Mouse (Mus musculus): ENCODE data around the gene Il17d.

Il17d gene

GRCm38 (mm10) chr14:57535646-57536045 lies 11.1 kb downstream of the Il17d start:
- DNase-seq (ENCODE audit: low spot score), result no peak

GRCm38 (mm10) chr14:57536820-57537219 lies 12.2 kb downstream of the Il17d start:
- no peak for DNase-seq (ENCODE audit: low spot score)

DNA sequence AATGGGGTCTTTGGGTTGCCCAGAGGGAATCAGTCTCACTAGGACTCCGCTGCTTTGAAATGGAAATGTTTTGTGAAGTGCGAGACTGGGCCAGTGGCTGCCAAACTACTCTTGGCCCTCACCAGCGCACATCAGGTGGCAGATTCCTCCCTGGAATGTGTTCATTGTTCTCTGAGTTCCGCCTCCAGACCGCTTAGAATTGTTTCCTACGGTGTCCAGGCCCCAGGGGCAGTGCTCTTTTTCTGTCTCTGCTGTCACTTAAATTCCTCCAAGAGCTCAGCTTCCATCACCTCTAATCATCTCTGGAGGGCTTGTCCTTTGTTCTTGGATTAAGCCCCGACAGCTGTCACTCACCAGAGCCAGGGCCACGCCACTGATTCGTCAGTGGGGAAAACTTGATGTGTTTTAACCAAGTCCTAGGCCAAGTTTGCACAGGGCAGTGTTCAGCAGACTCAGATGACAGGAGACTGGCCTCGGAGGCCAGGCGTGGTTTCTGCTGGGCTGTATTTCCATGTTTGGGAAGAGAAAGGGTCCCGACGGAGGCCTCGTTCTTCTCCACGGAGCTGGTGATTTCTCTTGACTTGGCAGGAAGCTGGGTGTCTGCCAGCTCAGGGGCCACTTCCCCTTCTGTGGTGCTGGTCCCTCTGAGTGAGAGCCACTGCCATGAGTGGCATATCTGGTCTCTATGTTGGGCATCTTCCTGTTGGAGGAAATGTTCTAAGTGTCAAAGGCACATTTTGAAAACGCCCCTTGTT lies 12.9 kb downstream of the Il17d start:
- no peak for DNase-seq (ENCODE audit: low spot score)

DNA sequence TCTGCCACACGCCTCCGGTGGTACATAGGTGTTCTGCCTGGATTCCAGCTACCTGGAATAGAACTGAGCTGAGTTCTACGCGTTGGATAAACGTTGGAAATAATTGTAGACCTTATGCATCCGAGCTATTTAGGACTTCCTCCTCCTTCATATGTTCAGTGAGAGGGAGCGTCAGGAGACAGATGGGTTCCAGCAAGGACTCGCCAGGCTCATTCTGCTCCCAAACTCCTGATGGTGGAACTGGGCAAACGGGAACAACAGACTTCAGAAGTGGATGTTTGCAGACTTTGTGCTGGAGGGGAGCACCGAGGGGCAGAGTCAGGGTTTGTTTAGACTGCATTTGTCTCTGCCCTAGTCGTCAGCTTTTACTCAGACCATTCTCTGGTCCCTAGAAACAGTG lies 16.1 kb downstream of the Il17d start:
- no peak for DNase-seq (ENCODE audit: low spot score)

GRCm38 (mm10) chr14:57542231-57542630 lies 17.7 kb downstream of the Il17d start:
- no peak for DNase-seq (ENCODE audit: low spot score)

- DNase-seq (ENCODE audit: low spot score), result no peak
Measured at GRCm38 (mm10) chr14:57543420-57544039, 19.0 kb downstream of the Il17d start.

DNA sequence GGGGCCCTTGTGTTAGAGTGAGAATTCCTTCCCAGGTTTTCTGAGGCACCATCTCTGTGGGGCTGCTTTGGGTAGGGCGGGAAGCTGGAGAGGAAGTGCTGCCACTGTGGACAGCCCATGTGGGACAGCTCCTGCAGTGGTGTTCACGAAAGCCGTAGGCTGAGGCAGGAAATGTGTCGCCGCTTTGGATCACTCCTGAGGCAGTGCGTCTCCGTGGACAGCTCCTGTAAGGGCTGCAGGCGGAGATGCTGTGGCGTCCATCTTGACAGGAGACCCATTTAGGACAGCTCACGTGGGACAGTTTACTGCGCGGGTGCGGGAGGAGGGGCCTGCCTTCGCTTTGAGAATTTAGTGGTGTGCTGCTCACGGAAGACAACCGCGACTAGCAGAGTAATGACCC lies 20.9 kb downstream of the Il17d start:
- no peak for DNase-seq (ENCODE audit: low spot score)

- DNase-seq (ENCODE audit: low spot score), result no peak
Measured at GRCm38 (mm10) chr14:57546131-57546530, 21.6 kb downstream of the Il17d start.

DNA sequence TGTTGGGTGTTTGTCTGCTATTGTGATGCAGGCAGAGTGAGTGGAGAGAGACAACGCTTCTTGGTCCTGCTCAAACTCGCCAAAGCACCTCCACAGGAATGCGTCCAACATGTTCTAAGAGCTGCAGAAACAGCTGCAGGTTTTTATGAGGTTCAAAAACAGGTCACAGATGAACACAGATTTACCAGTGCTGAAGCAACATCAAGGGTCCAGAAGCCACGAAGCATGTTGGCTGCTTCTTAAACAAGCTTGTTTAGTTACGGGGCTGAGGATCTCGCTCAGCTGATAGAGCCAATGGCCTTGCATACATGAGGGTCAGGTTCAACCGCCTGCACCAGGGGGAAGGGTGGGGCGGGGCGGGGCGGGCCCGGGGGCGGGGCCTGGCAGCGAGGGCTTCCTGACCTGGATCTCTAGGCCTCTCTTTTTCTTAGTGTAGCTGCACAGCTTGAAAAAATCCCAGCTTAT lies 22.0 kb downstream of the Il17d start:
- DNase-seq (ENCODE audit: low spot score), result no peak

DNA sequence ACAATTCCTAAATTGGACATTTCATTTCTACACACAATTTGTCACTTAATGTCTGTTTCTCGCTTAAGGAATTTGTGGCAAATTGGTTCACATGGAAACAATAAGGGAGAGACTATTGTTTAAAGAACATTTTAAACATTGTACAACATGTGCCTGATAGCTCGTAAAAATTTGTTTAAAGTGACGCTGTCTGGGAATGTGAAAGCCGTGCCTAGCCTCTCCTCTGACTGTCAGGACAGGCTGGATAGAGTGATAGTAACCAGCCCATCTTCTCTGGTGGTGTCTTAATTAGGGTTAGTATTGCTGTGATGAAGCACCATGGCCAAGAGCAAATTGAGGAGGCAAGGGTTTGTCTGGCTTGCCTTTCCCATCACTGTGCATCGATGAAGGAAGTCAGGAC lies 22.5 kb downstream of the Il17d start:
- no peak for DNase-seq (ENCODE audit: low spot score)

- DNase-seq (ENCODE audit: low spot score), result no peak
Measured at GRCm38 (mm10) chr14:57552945-57553344, 28.4 kb downstream of the Il17d start.

DNA sequence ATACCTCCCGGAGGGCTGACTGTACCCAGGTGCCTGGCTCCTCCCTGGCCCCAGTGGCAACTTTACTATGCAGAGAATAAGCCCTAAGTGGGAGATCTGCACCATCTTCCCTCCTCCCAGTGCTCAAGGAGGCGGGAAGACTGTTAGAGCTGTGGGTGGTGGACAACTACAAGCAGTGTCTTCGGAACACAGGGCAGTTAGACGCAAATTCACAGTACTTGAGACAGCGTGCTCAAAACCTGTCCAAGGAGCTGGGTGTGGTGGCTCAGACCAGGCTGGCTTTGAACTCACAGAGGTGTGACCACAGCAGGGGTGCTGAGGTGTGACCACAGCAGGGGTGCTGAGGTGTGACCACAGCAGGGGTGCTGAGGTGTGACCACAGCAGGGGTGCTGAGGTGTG lies 29.9 kb downstream of the Il17d start:
- no peak for DNase-seq (ENCODE audit: low spot score)

DNA sequence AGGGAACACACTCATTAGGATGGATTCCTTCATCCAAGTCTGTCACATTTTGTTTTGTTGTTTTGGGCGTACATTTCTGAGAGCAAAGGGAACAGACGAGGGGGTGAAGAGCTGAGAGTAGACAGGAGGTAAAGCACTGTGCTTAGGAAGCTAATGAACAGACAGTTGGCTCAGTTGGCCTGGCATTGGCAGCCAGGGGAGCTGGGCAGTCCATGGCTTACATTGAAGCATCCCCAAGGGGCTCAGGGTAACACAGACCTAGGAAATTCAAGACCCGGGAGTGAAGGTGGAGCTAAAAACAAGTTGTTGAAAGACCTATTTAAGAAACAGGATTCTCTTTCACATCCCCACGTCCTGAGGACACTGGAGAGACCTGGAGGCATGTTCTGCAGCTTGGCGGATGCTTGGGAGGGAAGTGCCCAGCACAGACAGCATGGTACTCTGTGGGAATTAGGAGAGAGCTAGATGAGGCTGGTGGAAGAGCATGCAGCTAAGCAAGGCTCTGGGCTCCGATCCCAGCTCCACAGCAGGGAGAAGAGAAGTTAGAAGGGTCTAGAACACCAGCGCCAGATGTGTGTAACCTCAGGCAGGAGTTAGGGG lies 31.0 kb downstream of the Il17d start:
- no peak for DNase-seq (ENCODE audit: low spot score)

GRCm38 (mm10) chr14:57556922-57557321 lies 32.3 kb downstream of the Il17d start:
- no peak for DNase-seq (ENCODE audit: low spot score)

DNA sequence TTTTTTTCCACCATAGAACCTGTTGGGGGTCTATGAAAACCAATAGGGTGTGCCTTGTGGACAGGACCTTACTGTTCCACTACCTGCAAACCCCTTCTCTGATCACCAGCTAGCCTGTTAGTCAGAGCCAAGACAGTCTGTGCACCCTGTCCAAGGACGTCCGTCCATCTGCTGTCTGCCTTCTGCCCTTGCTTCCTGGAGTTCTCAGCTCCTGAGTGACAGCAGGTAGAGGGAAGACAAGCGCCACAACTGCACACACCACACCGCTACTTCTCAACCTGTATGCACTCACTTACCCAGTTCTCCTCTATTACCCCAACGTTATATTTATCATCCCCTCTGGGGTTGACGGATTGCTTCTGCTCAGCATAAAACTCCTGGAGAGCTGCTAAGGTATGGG lies 41.0 kb downstream of the Il17d start:
- no peak for DNase-seq (ENCODE audit: low spot score)

- peak; percentile 97 for DNase-seq (ENCODE audit: low spot score)
Measured at GRCm38 (mm10) chr14:57571155-57572133, 46.9 kb downstream of the Il17d start, which contains the start of gene Eef1akmt1. TSS of gene Eef1akmt1 (minus strand) at chr14:57571612.

DNA sequence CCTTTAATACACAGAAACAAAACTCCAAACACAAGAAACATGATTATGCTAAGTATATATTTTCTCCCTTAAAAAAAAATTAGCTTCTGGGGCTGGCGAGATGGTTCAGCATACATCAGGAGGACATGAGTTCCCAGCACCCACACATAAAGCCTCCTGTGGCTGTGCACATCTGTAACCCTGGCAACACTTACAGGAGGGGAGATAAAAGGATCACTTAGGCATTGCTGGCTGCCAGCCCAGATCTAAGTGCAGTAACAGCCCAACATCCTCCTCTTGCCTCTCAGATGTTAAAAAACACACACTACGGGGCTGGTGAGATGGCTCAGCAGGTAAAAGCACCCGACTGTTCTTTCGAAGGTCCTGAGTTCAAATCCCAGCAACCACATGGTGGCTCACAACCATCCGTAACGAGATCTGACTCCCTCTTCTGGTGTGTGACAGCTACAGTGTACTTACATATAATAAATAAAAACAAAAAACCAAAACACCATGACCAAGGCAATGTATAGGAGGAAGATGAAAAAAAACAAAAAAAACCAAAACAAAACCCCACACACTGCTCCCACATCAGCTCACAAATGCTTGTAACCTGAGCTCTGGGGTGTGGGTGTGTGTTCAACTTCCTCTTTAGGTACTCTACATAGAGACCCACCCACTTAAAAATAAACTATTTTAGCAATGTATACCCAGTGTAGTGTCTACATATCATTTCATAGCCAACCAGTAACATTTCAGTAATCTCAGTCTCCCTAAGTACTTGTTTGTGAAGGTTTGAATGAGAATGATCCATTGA lies 50.4 kb downstream of the Il17d start:
- no peak for DNase-seq (ENCODE audit: low spot score)

DNA sequence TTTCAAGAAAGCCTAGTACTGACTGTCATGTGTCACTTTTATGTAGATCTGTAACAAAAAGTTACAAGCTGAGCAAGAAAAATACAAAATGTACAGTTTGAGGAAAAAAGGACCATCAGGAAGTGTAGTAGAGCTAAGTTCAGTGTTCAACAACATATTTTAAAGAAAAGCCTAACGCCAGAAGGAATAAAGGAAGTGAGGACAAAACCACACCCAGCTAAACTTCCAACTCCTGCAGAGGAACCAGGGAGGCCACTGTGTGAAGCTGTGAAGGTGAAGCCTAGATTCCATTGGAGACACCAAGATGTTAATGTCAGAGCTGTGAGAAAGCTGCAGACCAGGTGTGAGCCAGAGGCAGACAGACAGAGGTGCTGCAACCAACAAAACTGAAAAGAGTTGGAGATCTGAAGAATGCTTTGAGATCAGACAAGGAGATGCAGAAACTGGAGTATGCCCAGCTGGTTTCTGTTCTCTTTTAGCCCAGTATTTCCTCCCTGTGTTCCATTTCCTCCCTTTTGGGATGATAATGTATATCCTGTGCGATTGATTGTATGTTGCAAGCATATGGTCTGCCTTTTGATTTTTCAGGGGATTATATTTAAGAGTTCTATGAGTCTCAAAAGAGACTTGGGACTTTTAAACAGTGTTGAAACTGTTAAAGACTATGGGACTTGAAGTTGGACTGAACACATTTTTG lies 51.9 kb downstream of the Il17d start:
- DNase-seq (ENCODE audit: low spot score), result no peak

GRCm38 (mm10) chr14:57591830-57592229 lies 67.3 kb downstream of the Il17d start:
- DNase-seq (ENCODE audit: low spot score), result no peak
